Mouse (Mus musculus) liver, adult (tissue): Measurements from ENCODE around the gene AF366264.
"Not testable (repeated sequence)": the region's sequence is repeated elsewhere in the genome, so short reads cannot be mapped to it uniquely, and the experiment has no call there.

Experiments used
- GATA4 ChIP-seq: IDR thresholded peaks from 2 replicates; pipeline ENCODE4 v1.6.1; 2014; ENCODE audit warnings: mild to moderate bottlenecking, low read length; ENCODE audit not compliant: insufficient replicate concordance

The AF366264 gene

DNA sequence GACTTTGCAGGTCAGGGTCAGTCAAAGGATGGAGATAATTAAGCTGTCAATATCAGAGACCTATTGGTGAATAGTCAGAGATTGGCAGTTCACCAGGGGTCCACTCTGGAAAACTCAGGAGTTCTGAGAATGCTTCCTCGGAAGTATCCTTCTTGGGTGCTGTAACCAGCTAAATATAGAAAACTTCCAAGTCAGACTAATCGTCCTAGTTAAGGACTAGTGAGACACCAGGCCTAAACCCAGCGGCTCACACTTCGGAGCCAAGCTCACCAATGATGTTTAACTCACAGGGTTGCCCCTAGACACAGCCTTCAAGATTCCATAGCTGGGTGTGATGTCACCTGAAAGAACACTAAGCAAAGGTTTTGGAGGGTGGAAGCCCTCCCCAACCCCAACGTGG lies at the start of gene AF366264:
AF366264 (minus strand) TSS at position 101 of the 400 bp plus-strand sequence.
- TF ChIP-seq GATA4: not testable (repeated sequence)

DNA sequence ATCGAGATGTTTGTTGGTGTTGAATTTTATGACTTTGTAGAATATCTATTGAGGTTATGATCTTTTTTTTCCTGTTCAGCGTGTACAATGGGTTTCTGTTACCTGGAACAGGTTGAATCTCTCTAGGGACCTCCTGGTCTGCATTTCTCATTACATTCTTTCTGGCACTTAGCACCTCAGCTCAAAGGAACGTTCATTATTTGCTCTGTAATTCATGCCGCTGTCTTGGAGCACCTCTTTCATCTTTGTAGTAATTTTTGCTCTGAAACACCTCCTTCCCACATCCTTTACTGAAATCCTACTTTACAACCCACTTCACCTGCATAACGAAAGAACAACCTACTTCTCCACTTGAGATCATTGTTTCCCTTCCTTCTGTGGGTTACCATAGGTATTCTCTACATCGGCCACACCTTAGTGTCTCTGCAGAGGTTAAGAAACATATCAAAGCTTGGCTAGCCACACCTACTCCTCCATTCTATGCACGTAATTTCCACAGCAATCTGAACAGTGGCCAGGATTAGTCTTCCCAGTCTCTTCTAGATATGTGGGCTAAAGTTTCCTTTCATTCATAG lies 9.5 kb downstream of the AF366264 start:
- no peak for TF ChIP-seq GATA4

DNA sequence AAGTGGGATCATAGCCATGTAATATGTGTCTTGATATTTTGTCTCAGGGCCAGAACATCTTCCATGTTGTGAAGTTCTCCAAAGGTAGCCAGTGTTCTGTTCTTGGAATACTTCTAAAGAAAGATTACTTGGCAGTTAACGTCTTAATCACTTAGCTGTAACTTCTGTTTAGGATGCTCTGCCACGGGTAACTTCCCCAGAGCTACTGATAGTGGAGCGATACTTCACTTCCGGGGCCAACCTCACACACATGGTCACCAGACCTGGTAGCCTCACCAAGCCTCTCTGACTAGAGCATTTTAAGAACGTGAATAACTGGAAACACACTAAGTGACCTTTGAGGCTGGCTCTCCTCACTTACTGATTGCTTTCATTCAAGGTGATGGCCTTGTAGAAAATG lies 38.6 kb downstream of the AF366264 start:
- no peak for TF ChIP-seq GATA4

DNA sequence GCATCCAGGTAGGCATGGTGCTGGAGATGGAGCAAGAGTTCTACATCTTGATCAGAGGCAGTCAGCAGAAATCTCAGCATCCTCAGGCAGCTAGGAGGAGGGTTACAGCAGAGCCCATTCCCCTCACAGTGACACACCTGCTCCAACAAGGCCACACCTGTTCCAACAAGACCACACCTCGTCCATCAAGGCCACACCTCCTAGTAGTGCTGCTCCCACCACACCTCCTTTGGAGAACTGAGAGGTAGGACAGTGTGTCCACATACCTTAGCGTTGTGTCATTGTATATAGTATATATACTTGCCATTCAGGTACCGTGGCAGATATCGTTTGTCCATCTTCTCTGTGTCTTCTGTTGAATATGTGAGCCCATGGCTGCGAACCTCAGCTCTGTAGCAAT lies 40.5 kb downstream of the AF366264 start:
- TF ChIP-seq GATA4: no peak

- no peak for TF ChIP-seq GATA4
Measured at GRCm38 (mm10) chr8:13793746-13794101, 44.5 kb downstream of the AF366264 start.

- TF ChIP-seq GATA4: no peak
Measured at GRCm38 (mm10) chr8:13793097-13793745, 45.0 kb downstream of the AF366264 start.

DNA sequence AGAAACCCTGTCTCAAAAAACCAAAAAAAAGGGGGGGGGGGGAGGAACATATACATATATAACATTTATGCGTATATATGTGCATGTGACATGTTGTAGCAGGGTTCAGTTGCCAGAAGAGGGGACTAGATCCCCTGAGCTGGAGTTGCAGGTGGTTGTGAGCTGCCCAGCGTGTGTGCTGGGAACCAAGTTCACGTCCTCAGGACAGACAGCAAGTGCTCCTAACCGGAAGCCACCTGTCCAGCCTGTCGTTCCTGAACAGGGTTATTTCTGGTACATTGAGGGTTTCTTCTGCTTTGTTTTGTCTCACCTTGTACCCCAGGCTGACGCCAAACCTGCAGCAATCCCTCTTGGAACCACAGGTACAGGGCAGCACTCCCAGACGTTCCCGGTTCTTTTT lies 48.6 kb downstream of the AF366264 start:
- TF ChIP-seq GATA4: no peak

GRCm38 (mm10) chr8:13785764-13786299 lies 52.4 kb downstream of the AF366264 start:
- no peak for TF ChIP-seq GATA4

DNA sequence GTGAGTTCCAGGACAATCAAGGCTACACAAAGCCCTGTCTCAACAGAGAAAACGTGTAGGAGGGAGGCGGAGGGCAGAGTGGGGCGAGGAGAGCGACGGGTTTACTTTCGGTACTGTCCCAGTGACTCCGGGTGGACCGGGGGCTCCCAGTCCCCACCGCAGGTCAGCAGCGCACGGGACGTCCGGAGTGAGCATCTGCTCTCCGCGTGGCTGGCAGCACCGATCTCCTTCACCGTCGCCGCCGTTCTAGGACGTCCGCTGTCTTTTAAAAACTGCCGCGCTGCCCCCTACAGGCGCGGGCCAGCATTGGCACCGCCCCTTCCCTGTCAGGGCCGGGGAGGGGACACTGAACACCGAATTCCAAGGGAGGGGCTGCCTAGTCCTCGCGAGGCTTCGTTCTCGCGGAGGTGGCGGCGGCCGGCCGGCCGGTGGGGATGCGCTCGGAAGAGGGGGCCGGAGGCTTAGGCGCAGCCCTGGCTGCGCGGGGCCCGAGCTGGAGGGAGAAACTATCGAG lies 52.9 kb downstream of the AF366264 start, which contains the start of gene Upf3a:
Upf3a (plus strand) TSS at position 366 of the 514 bp plus-strand sequence.
- no peak; the same call in 1 of the 2 replicates for TF ChIP-seq GATA4
